Mouse (Mus musculus) MEL (cell line): ENCODE measurements around the gene Mrfap1. TPM values are rescaled to one million over a fixed set of nuclear protein-coding genes. Genes with fewer than 3 reads are reported as not detected.
A peak's percentile ranks its signal among the peaks of the same experiment; 100 is the strongest.

Source experiments
- DNase-seq: peaks from one replicate; pipeline ENCODE4 v3.0.0; 2011; ENCODE audit warnings: low read depth, low spot score
- H3K27ac ChIP-seq: 2 replicates; pipeline ENCODE4 v1.5.1; 2012; ENCODE audit warnings: low read depth, mild to moderate bottlenecking, control low read depth, low read length, moderate library complexity; ENCODE audit not compliant: control insufficient read depth
- H3K27me3 ChIP-seq, 2 experiments: fragments of 150-350 bp in 1 of 2; sonication (generic) in 1 of 2; 2 replicates each; pipeline ENCODE4 v1.6.1; 2012; ENCODE audit warnings: low read length in 2 of 2, mild to moderate bottlenecking in 2 of 2, improper control_type of control experiment in 1 of 2, moderate library complexity in 1 of 2; ENCODE audit not compliant: insufficient read depth in 2 of 2, control insufficient read depth in 1 of 2
- H3K36me3 ChIP-seq, 2 experiments: 2 replicates each; pipeline ENCODE4 v1.6.1; 2012 to 2014; ENCODE audit warnings: low read length in 2 of 2, improper control_type of control experiment in 1 of 2, inconsistent platforms in 1 of 2, mild to moderate bottlenecking in 1 of 2; ENCODE audit not compliant: insufficient read depth in 2 of 2, control insufficient read depth in 1 of 2
- H3K4me1 ChIP-seq, 2 experiments: fragments of 150-350 bp in 1 of 2; sonication (generic) in 1 of 2; 2 replicates each; pipeline ENCODE4 v1.6.1; 2012; ENCODE audit warnings: low read length in 2 of 2, improper control_type of control experiment in 1 of 2, mild to moderate bottlenecking in 1 of 2; ENCODE audit not compliant: insufficient read depth in 2 of 2, control insufficient read depth in 1 of 2
- H3K4me3 ChIP-seq, 2 experiments: fragments of 150-350 bp in 1 of 2; sonication (generic) in 1 of 2; 2 replicates each; pipeline ENCODE4 v1.5.1; 2012; ENCODE audit warnings: low read depth in 2 of 2, low read length in 2 of 2, mild to moderate bottlenecking in 2 of 2, moderate library complexity in 2 of 2, control low read depth in 1 of 2, improper control_type of control experiment in 1 of 2; ENCODE audit not compliant: control insufficient read depth in 1 of 2, insufficient read depth in 1 of 2
- H3K79me2 ChIP-seq: 2 replicates; pipeline ENCODE4 v1.6.1; 2012; ENCODE audit warnings: mild to moderate bottlenecking, low read length, moderate library complexity; ENCODE audit not compliant: control insufficient read depth, poor library complexity, insufficient read depth
- H3K9ac ChIP-seq: 2 replicates; pipeline ENCODE4 v1.6.1; 2012; ENCODE audit warnings: low read depth, mild to moderate bottlenecking, control low read depth, low read length, moderate library complexity; ENCODE audit not compliant: control insufficient read depth, poor library complexity, severe bottlenecking
- H3K9me3 ChIP-seq: fragments of 150-350 bp; sonication (generic); replicated peaks from 2 replicates; pipeline ENCODE4 v1.6.1; 2012; ENCODE audit warnings: mild to moderate bottlenecking, low read length, improper control_type of control experiment, moderate library complexity; ENCODE audit not compliant: insufficient read depth
- BHLHE40 ChIP-seq: IDR thresholded peaks from 2 replicates; pipeline ENCODE4 v1.6.1; 2012; ENCODE audit warnings: low read depth, mild to moderate bottlenecking, inconsistent platforms, low read length, improper control_type of control experiment, borderline replicate concordance
- CHD1 ChIP-seq: IDR thresholded peaks from 2 replicates; pipeline ENCODE4 v1.6.1; 2012; ENCODE audit warnings: low read depth, mild to moderate bottlenecking, inconsistent platforms, low read length, improper control_type of control experiment
- CHD2 ChIP-seq: IDR thresholded peaks from 2 replicates; pipeline ENCODE4 v1.6.1; 2011; ENCODE audit warnings: low read length, improper control_type of control experiment
- CTCF ChIP-seq, 3 experiments: IDR thresholded peaks in 2 of 3; conservative IDR thresholded peaks in 1 of 3; 2 replicates each; pipeline ENCODE4 v1.5.1; 2011 to 2012; ENCODE audit warnings: low read length in 3 of 3, low read depth in 2 of 3, mild to moderate bottlenecking in 2 of 3, improper control_type of control experiment in 1 of 3, inconsistent platforms in 1 of 3, mixed read lengths in 1 of 3, moderate library complexity in 1 of 3; ENCODE audit not compliant: control insufficient read depth in 1 of 3, insufficient read depth in 1 of 3, poor library complexity in 1 of 3, severe bottlenecking in 1 of 3
- E2F4 ChIP-seq: IDR thresholded peaks from 2 replicates; pipeline ENCODE4 v1.6.1; 2011; ENCODE audit warnings: low read depth, low read length, improper control_type of control experiment, borderline replicate concordance
- ELF1 ChIP-seq: IDR thresholded peaks from 2 replicates; pipeline ENCODE4 v1.6.1; 2014; ENCODE audit warnings: low read depth, mild to moderate bottlenecking, inconsistent platforms, low read length, improper control_type of control experiment, moderate library complexity
- ETS1 ChIP-seq: IDR thresholded peaks from 2 replicates; pipeline ENCODE4 v1.6.1; 2012; ENCODE audit warnings: low read depth, mild to moderate bottlenecking, inconsistent platforms, low read length, improper control_type of control experiment, moderate library complexity
- GABPA ChIP-seq: IDR thresholded peaks from 2 replicates; pipeline ENCODE4 v1.6.1; 2012; ENCODE audit warnings: low read depth, mild to moderate bottlenecking, inconsistent platforms, low read length, improper control_type of control experiment, moderate library complexity
- HCFC1 ChIP-seq: IDR thresholded peaks from 2 replicates; pipeline ENCODE4 v1.6.1; 2012; ENCODE audit warnings: low read depth, mild to moderate bottlenecking, inconsistent platforms, low read length, improper control_type of control experiment, moderate library complexity
- JUND ChIP-seq: IDR thresholded peaks from 2 replicates; pipeline ENCODE4 v1.6.1; 2011; ENCODE audit warnings: low read depth, mild to moderate bottlenecking, improper control_type of control experiment, low read length
- MAX ChIP-seq: IDR thresholded peaks from 2 replicates; pipeline ENCODE4 v1.6.1; 2011; ENCODE audit warnings: low read length, improper control_type of control experiment
- MEF2A ChIP-seq: IDR thresholded peaks from 2 replicates; pipeline ENCODE4 v1.6.1; 2014; ENCODE audit warnings: low read depth, mild to moderate bottlenecking, inconsistent platforms, low read length, improper control_type of control experiment; ENCODE audit not compliant: poor library complexity, insufficient replicate concordance, severe bottlenecking; ENCODE audit errors: extremely low read depth
- MYB ChIP-seq: IDR thresholded peaks from 2 replicates; pipeline ENCODE4 v1.6.1; 2011; ENCODE audit warnings: mild to moderate bottlenecking, low read depth, low read length, improper control_type of control experiment
- MYC ChIP-seq: IDR thresholded peaks from 2 replicates; pipeline ENCODE4 v1.6.1; 2011; ENCODE audit warnings: low read depth, mild to moderate bottlenecking, low read length, improper control_type of control experiment, moderate library complexity
- NRF1 ChIP-seq: IDR thresholded peaks from 2 replicates; pipeline ENCODE4 v1.6.1; 2014; ENCODE audit warnings: low read depth, mild to moderate bottlenecking, inconsistent platforms, low read length, improper control_type of control experiment, moderate library complexity; ENCODE audit not compliant: poor library complexity, insufficient read depth, severe bottlenecking
- POLR2A ChIP-seq, 2 experiments: IDR thresholded peaks; 2 replicates each; pipeline ENCODE4 v1.6.1; 2011 to 2012; ENCODE audit warnings: low read length in 2 of 2, mild to moderate bottlenecking in 2 of 2, control low read depth in 1 of 2, improper control_type of control experiment in 1 of 2, low read depth in 1 of 2, moderate library complexity in 1 of 2; ENCODE audit not compliant: control insufficient read depth in 1 of 2, insufficient read depth in 1 of 2, poor library complexity in 1 of 2
- POLR2AphosphoS2 ChIP-seq: IDR thresholded peaks from 2 replicates; pipeline ENCODE4 v1.6.1; 2011; ENCODE audit warnings: low read length, improper control_type of control experiment
- POLR2AphosphoS5 ChIP-seq: IDR thresholded peaks from 2 replicates; pipeline ENCODE4 v1.6.1; 2012; ENCODE audit warnings: low read depth, borderline replicate concordance, mild to moderate bottlenecking, inconsistent platforms, low read length, moderate library complexity, mixed read lengths
- RAD21 ChIP-seq: IDR thresholded peaks from 2 replicates; pipeline ENCODE4 v1.6.1; 2011; ENCODE audit warnings: mild to moderate bottlenecking, low read depth, low read length, improper control_type of control experiment
- RCOR1 ChIP-seq: IDR thresholded peaks from 2 replicates; pipeline ENCODE4 v1.6.1; 2012; ENCODE audit warnings: low read depth, mild to moderate bottlenecking, inconsistent platforms, low read length, improper control_type of control experiment
- SMC3 ChIP-seq: IDR thresholded peaks from 2 replicates; pipeline ENCODE4 v1.6.1; 2011; ENCODE audit warnings: low read depth, low read length, improper control_type of control experiment
- TAL1 ChIP-seq: IDR thresholded peaks from 2 replicates; pipeline ENCODE4 v1.6.1; 2012; ENCODE audit warnings: mild to moderate bottlenecking, inconsistent platforms, low read length, moderate library complexity, mixed read lengths
- TBP ChIP-seq: IDR thresholded peaks from 2 replicates; pipeline ENCODE4 v1.8.0; 2011; ENCODE audit warnings: low read depth, low read length, improper control_type of control experiment
- TCF12 ChIP-seq: IDR thresholded peaks from 2 replicates; pipeline ENCODE4 v1.6.1; 2014; ENCODE audit warnings: low read depth, mild to moderate bottlenecking, inconsistent platforms, low read length, improper control_type of control experiment, moderate library complexity
- USF1 ChIP-seq: IDR thresholded peaks from 2 replicates; pipeline ENCODE4 v1.6.1; 2014; ENCODE audit warnings: low read depth, mild to moderate bottlenecking, inconsistent platforms, low read length, improper control_type of control experiment, moderate library complexity
- USF2 ChIP-seq, 2 experiments: IDR thresholded peaks; 2 replicates each; pipeline ENCODE4 v1.6.1; 2011 to 2012; ENCODE audit warnings: improper control_type of control experiment in 2 of 2, low read length in 2 of 2, borderline replicate concordance in 1 of 2, inconsistent platforms in 1 of 2, low read depth in 1 of 2, mild to moderate bottlenecking in 1 of 2; ENCODE audit not compliant: insufficient read depth in 1 of 2
- ZC3H11A ChIP-seq: IDR thresholded peaks from 2 replicates; pipeline ENCODE4 v1.6.1; 2012; ENCODE audit warnings: low read depth, mild to moderate bottlenecking, inconsistent platforms, low read length, improper control_type of control experiment
- ZKSCAN1 ChIP-seq: IDR thresholded peaks from 2 replicates; pipeline ENCODE4 v1.6.1; 2012; ENCODE audit warnings: low read depth, mild to moderate bottlenecking, inconsistent platforms, low read length, improper control_type of control experiment, moderate library complexity
- ZMIZ1 ChIP-seq: IDR thresholded peaks from 2 replicates; pipeline ENCODE4 v1.6.1; 2012; ENCODE audit warnings: low read depth, mild to moderate bottlenecking, inconsistent platforms, low read length, improper control_type of control experiment, moderate library complexity
- ZNF384 ChIP-seq: IDR thresholded peaks from 2 replicates; pipeline ENCODE4 v1.6.1; 2012; ENCODE audit warnings: low read depth, mild to moderate bottlenecking, inconsistent platforms, low read length, improper control_type of control experiment
- polyA plus RNA-seq, 2 experiments: library from polyadenylated mRNA; stranded (reverse) in 1 of 2; unstranded in 1 of 2; fragments of >175 nt in 1 of 2; fragments of >200 nt in 1 of 2; gene quantifications; 2 replicates each; pipeline versions ENCODE4 v1.2.1 to v1.2.4; 2012; ENCODE audit warnings: low replicate concordance in 2 of 2, low read depth in 1 of 2; ENCODE audit not compliant: insufficient read length in 2 of 2, insufficient read depth in 1 of 2, missing spikeins in 1 of 2
- total RNA-seq: library from RNA; depleted of rRNA; stranded (reverse); fragments of 300-350 nt; gene quantifications from 2 replicates; pipeline ENCODE4 v1.2.3, GENCODE M21; 2012

The Mrfap1 gene
- total and polyA plus RNA-seq, 3 experiments = 211 to 267 TPM; not detected in 1

DNA sequence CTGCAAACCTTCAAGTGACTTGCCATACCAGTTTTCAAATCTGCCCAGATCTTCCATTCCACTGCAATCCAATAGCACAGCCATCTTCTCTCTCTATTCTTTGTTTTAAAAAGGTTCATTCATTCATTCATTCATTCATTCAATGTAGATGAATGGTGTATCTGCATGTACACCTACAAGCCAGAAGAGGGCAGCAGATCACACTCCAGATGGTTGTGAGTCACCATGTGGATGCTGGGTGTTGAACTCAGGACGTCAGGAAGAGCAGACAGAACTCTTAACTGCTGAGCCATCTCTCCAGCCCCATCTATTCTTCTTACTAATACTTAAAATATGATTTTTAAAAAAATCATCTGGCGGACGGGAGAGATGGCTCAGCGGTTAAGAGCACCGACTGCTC is 39.5 kb downstream of the Mrfap1 start (continued):
- peak; percentile 25; the same call in 1 of the 2 replicates for TF ChIP-seq TCF12
- TF ChIP-seq ZNF384 = 0 out of 2 replicates have a peak, but pooled peaks have one; percentile 28
- no peak for TF ChIP-seq GABPA
- TF ChIP-seq POLR2A (IDR thresholded peaks at IDR 0.05; ENCODE audit: control insufficient read depth in 1 of 2, insufficient read depth in 1 of 2, low read depth in 1 of 2, low read length in 2 of 2, poor library complexity in 1 of 2) = no peak

DNA sequence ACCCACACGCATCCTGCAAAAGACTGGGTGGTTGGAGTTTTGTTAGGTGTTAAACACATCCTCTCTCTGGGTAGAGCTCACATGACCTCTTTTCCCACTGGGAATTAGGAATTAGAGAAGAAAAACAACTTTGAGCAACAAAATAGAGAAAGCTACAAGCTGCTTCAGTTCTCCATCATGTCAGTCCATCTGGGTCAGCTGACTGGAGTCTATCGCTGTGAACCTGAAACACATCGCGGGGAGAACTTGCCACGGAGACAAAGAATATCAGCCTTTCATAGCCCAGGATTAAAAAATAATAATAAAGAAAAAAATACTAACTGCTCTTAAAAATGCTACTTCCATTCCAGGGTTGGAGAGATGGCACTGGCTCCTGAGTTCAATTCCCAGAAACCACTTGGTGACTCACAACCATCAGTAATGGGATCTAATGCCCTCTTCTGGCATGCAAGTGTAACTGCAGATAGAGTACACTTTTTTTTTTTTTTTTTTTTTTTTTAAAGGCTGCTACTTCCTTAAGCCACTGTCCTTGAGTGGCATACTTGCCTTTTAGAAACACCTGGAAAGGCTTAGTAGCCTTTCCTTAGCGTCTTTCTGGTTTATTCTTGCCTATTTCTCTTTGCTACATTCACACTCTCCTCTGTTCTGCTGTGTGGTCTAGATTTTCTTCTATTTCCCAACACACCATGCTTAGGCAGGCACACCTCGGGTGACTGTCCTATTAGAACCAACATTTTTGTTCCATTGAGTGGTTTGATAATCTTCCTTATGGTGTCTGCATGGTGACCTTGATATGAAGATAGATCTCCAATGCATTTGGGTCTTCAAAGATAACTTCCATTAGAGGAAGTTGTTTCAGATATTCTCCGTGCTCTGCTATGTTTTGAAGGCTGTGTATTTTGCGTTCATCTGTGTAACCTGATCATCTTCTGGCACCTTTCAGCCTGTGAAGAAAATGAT is 46.2 kb downstream of the Mrfap1 start:
- Histone ChIP-seq H3K9ac (peak overlapping the region; percentile 49), H3K4me3 (peak overlapping the region in 1 of 2 experiments; percentile 6; a peak in 1 of 4 replicates), H3K79me2 (peaks cover 19% of the 10 kb centered on the region), H3K27me3 (no peaks in the 10 kb centered on the region), H3K9me3 (no peaks in the 10 kb centered on the region), H3K36me3 (peaks cover 0 to 30% of the 10 kb centered on the region in 2 experiments; a peak in 2 of 4 replicates), H3K27ac (peak overlapping the region; percentile 77), H3K4me1 (peaks cover 0 to 31% of the 10 kb centered on the region in 2 experiments; a peak in 3 of 4 replicates)
- peak; percentile 86 for DNase-seq
- TF ChIP-seq MYB (no peak), CHD1 (no peak), ELF1 (peak; percentile 54; the same call in 1 of the 2 replicates), TBP (peak; percentile 86), SMC3 (peak; percentile 73), POLR2AphosphoS5 (no peak), JUND (peak; percentile 82; the same call in 1 of the 2 replicates), USF1 (peak; percentile 61), ZNF384 (peak; percentile 100), CHD2 (no peak), ETS1 (peak; percentile 88), NRF1 (no peak), RCOR1 (peak; percentile 69; the same call in 1 of the 2 replicates), HCFC1 (peak; percentile 70), E2F4 (no peak), MAX (no peak; the same call in 1 of the 2 replicates), MEF2A (no peak), TCF12 (peak; percentile 87), POLR2AphosphoS2 (no peak), GABPA (no peak), ZMIZ1 (peak; percentile 80; the same call in 1 of the 2 replicates), USF2 (IDR thresholded peaks at IDR 0.05; ENCODE audit: borderline replicate concordance in 1 of 2, insufficient read depth in 1 of 2, low read depth in 1 of 2, low read length in 2 of 2) (no peak), CTCF (IDR thresholded peaks at IDR 0.05 in 2 of 3, conservative IDR thresholded peaks at IDR 0.05 in 1 of 3; ENCODE audit: control insufficient read depth in 1 of 3, insufficient read depth in 1 of 3, low read depth in 2 of 3, low read length in 3 of 3, poor library complexity in 1 of 3, severe bottlenecking in 1 of 3) (peak; percentile 46 to 80 (median 79)), BHLHE40 (peak; percentile 42; the same call in 1 of the 2 replicates), ZKSCAN1 (peak; percentile 66; the same call in 1 of the 2 replicates), ZC3H11A (peak; percentile 54), MYC (peak; percentile 75), POLR2A (IDR thresholded peaks at IDR 0.05; ENCODE audit: control insufficient read depth in 1 of 2, insufficient read depth in 1 of 2, low read depth in 1 of 2, low read length in 2 of 2, poor library complexity in 1 of 2) (no peak), TAL1 (peak; percentile 38; the same call in 1 of the 2 replicates), RAD21 (peak; percentile 72)
